Mouse (Mus musculus): ENCODE measurements around the gene Csk. TPM values are rescaled to one million over a fixed set of nuclear protein-coding genes. Genes with fewer than 3 reads are reported as not detected.

Csk gene
- total and polyA plus RNA-seq, 3 experiments: 213 to 338 TPM; not detected in 1

- TF ChIP-seq ZKSCAN1 (IDR thresholded peaks at IDR 0.05; ENCODE audit: low read depth, low read length) (no peak), RAD21 (IDR thresholded peaks at IDR 0.05; ENCODE audit: low read depth, low read length) (no peak), BHLHE40 (IDR thresholded peaks at IDR 0.05; ENCODE audit: borderline replicate concordance, low read depth, low read length) (no peak), ZMIZ1 (IDR thresholded peaks at IDR 0.05; ENCODE audit: low read depth, low read length) (no peak), POLR2A (IDR thresholded peaks at IDR 0.05; ENCODE audit: control insufficient read depth in 1 of 2, insufficient read depth in 1 of 2, low read depth in 1 of 2, low read length in 2 of 2, poor library complexity in 1 of 2) (no peak), MYB (IDR thresholded peaks at IDR 0.05; ENCODE audit: low read depth, low read length) (no peak), SIN3A (IDR thresholded peaks at IDR 0.05; ENCODE audit: low read length) (no peak), GATA1 (IDR thresholded peaks at IDR 0.05; ENCODE audit: low read depth, low read length) (no peak), HCFC1 (IDR thresholded peaks at IDR 0.05; ENCODE audit: low read depth, low read length) (no peak), POLR2AphosphoS2 (IDR thresholded peaks at IDR 0.05; ENCODE audit: low read length) (no peak), SMC3 (IDR thresholded peaks at IDR 0.05; ENCODE audit: low read depth, low read length) (no peak), TAL1 (IDR thresholded peaks at IDR 0.05; ENCODE audit: low read length) (no peak), NELFE (IDR thresholded peaks at IDR 0.05; ENCODE audit: low read depth, low read length) (no peak)
- peaks cover 0 to 4% of the 10 kb centered on the region in 2 experiments; a peak in 3 of 4 replicates for H3K27me3 ChIP-seq (ENCODE audit: control insufficient read depth in 1 of 2, insufficient read depth in 2 of 2, low read length in 2 of 2)
- H3K9ac ChIP-seq (ENCODE audit: control insufficient read depth, low read depth, low read length, poor library complexity, severe bottlenecking): no peak overlapping the region
These were observed 39.5 kb downstream of the Csk start for GRCm38 (mm10) chr9:57613975-57614374.

DNA sequence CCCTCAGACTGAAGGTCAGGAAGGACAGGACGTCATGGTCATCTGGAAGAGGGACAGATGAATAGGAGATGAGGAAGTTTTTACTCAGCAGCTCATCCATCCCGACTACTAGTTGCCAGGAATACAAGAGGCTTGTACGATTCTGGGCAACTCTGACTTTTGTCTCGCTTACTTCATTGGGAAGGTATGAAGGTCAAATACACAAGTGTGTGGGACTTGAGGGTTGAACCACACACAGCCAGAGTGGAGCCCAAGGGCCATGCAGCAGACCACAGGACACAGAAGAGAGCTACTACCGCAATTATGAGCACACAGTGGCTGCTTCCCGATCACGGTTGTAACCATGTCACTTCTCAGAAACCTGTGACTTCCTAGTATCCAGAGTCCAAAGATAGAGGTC is 40.8 kb downstream of the Csk start:
- no peak for DNase-seq (ENCODE audit: low read depth, low spot score)
- H3K79me2 ChIP-seq (ENCODE audit: control insufficient read depth, insufficient read depth, low read length, poor library complexity): no peaks in the 10 kb centered on the region

More at GRCm38 (mm10) chr9:57613975-57614374, 39.5 kb downstream of the Csk start:
- no peak overlapping the region for H3K27ac ChIP-seq (ENCODE audit: control insufficient read depth, low read depth, low read length)
- peaks cover 0 to 4% of the 10 kb centered on the region in 2 experiments; a peak in 1 of 4 replicates for H3K4me1 ChIP-seq (ENCODE audit: control insufficient read depth in 1 of 2, insufficient read depth in 2 of 2, low read length in 2 of 2)
- no peaks in the 10 kb centered on the region for H3K9me3 ChIP-seq (replicated peaks; ENCODE audit: insufficient read depth, low read length)
- H3K4me3 ChIP-seq (ENCODE audit: control insufficient read depth in 1 of 2, insufficient read depth in 1 of 2, low read depth in 2 of 2, low read length in 2 of 2): no peak overlapping the region
- no peak for DNase-seq (ENCODE audit: low read depth, low spot score)
- H3K79me2 ChIP-seq (ENCODE audit: control insufficient read depth, insufficient read depth, low read length, poor library complexity): no peaks in the 10 kb centered on the region
- no peaks in the 10 kb centered on the region for H3K36me3 ChIP-seq (ENCODE audit: control insufficient read depth in 1 of 2, insufficient read depth in 2 of 2, low read length in 2 of 2)

More for the DNA sequence above, 40.8 kb downstream of the Csk start:
- TF ChIP-seq POLR2AphosphoS5 (IDR thresholded peaks at IDR 0.05; ENCODE audit: borderline replicate concordance, low read depth, low read length) (no peak), CHD2 (IDR thresholded peaks at IDR 0.05; ENCODE audit: low read length) (no peak), SIN3A (IDR thresholded peaks at IDR 0.05; ENCODE audit: low read length) (no peak), POLR2AphosphoS2 (IDR thresholded peaks at IDR 0.05; ENCODE audit: low read length) (no peak), ZC3H11A (IDR thresholded peaks at IDR 0.05; ENCODE audit: low read depth, low read length) (no peak), SMC3 (IDR thresholded peaks at IDR 0.05; ENCODE audit: low read depth, low read length) (no peak), MYC (IDR thresholded peaks at IDR 0.05; ENCODE audit: low read depth, low read length) (no peak), RCOR1 (IDR thresholded peaks at IDR 0.05; ENCODE audit: low read depth, low read length) (no peak), ELF1 (IDR thresholded peaks at IDR 0.05; ENCODE audit: low read depth, low read length) (no peak), BHLHE40 (IDR thresholded peaks at IDR 0.05; ENCODE audit: borderline replicate concordance, low read depth, low read length) (no peak), JUND (IDR thresholded peaks at IDR 0.05; ENCODE audit: low read depth, low read length) (no peak), GATA1 (IDR thresholded peaks at IDR 0.05; ENCODE audit: low read depth, low read length) (no peak), HCFC1 (IDR thresholded peaks at IDR 0.05; ENCODE audit: low read depth, low read length) (no peak), MYB (IDR thresholded peaks at IDR 0.05; ENCODE audit: low read depth, low read length) (no peak)
- no peak overlapping the region for H3K4me3 ChIP-seq (ENCODE audit: control insufficient read depth in 1 of 2, insufficient read depth in 1 of 2, low read depth in 2 of 2, low read length in 2 of 2)
- no peaks in the 10 kb centered on the region for H3K36me3 ChIP-seq (ENCODE audit: control insufficient read depth in 1 of 2, insufficient read depth in 2 of 2, low read length in 2 of 2)
- no peak overlapping the region for H3K9ac ChIP-seq (ENCODE audit: control insufficient read depth, low read depth, low read length, poor library complexity, severe bottlenecking)
- H3K27ac ChIP-seq (ENCODE audit: control insufficient read depth, low read depth, low read length): no peak overlapping the region
- no peaks in the 10 kb centered on the region for H3K9me3 ChIP-seq (replicated peaks; ENCODE audit: insufficient read depth, low read length)
- peaks cover 0 to 2% of the 10 kb centered on the region in 2 experiments; a peak in 1 of 4 replicates for H3K4me1 ChIP-seq (ENCODE audit: control insufficient read depth in 1 of 2, insufficient read depth in 2 of 2, low read length in 2 of 2)
- peaks cover 0 to 4% of the 10 kb centered on the region in 2 experiments; a peak in 3 of 4 replicates for H3K27me3 ChIP-seq (ENCODE audit: control insufficient read depth in 1 of 2, insufficient read depth in 2 of 2, low read length in 2 of 2)

All from MEL (cell line).